Mouse (Mus musculus) erythroblast, embryonic 14.5 days (primary cell): ENCODE measurements around the gene Rgs10.

Experiments
- GATA1 ChIP-seq: IDR thresholded peaks from 2 replicates; pipeline ENCODE4 v1.6.1; 2012; ENCODE audit warnings: low read length, inconsistent platforms, mixed read lengths
- TAL1 ChIP-seq: IDR thresholded peaks from 3 replicates; pipeline ENCODE4 v1.6.1; 2012; ENCODE audit warnings: low read length, inconsistent platforms, mixed read lengths

GRCm38 (mm10) chr7:128417226-128417929, 1.2 kb downstream of the Rgs10 start:
- TF ChIP-seq GATA1 (no peak), TAL1 (no peak)
